Mouse (Mus musculus) liver, adult (tissue): ENCODE data around the gene Cps1.

ENCODE experiments used
- GATA4 ChIP-seq: IDR thresholded peaks from 2 replicates; pipeline ENCODE4 v1.6.1; 2014; ENCODE audit warnings: mild to moderate bottlenecking, low read length; ENCODE audit not compliant: insufficient replicate concordance

The Cps1 gene

GRCm38 (mm10) chr1:67184134-67184533, 61.3 kb downstream of the Cps1 start:
- no peak for TF ChIP-seq GATA4

GRCm38 (mm10) chr1:67197335-67197734, 74.5 kb downstream of the Cps1 start:
- no peak for TF ChIP-seq GATA4

GRCm38 (mm10) chr1:67218339-67218944, 95.6 kb downstream of the Cps1 start:
- no peak for TF ChIP-seq GATA4

- no peak for TF ChIP-seq GATA4
Measured at GRCm38 (mm10) chr1:67223666-67224065, 100.8 kb downstream of the Cps1 start.

- TF ChIP-seq GATA4 = no peak
Measured at GRCm38 (mm10) chr1:67234861-67235260, 112.0 kb downstream of the Cps1 start.

GRCm38 (mm10) chr1:67235468-67236217, 112.8 kb downstream of the Cps1 start:
- TF ChIP-seq GATA4 = no peak

GRCm38 (mm10) chr1:67238446-67238845, 115.6 kb downstream of the Cps1 start:
- no peak for TF ChIP-seq GATA4

- no peak for TF ChIP-seq GATA4
Measured at GRCm38 (mm10) chr1:67238941-67239340, 116.1 kb downstream of the Cps1 start.

GRCm38 (mm10) chr1:67265222-67265621, 142.4 kb downstream of the Cps1 start:
- TF ChIP-seq GATA4 = no peak

GRCm38 (mm10) chr1:67267972-67268371, 145.1 kb downstream of the Cps1 start:
- peak; percentile 83 for TF ChIP-seq GATA4

- TF ChIP-seq GATA4 = no peak
Measured at GRCm38 (mm10) chr1:67268450-67268849, 145.6 kb downstream of the Cps1 start.

- no peak for TF ChIP-seq GATA4
Measured at GRCm38 (mm10) chr1:67276270-67276669, 153.4 kb downstream of the Cps1 start.
